Mouse (Mus musculus) embryo, embryonic 10 days (tissue): ENCODE data around the gene Kcnh5.

Experiments used
- DNase-seq: peaks from one replicate; pipeline ENCODE4 v3.0.0-alpha.2; 2015; ENCODE audit warnings: low spot score

Kcnh5 gene

GRCm38 (mm10) chr12:75176691-75177645 lies at the start of gene Kcnh5:
Gene Kcnh5 (minus strand): TSS chr12:75177332.
- peak; percentile 86 for DNase-seq

- no peak for DNase-seq
Measured at GRCm38 (mm10) chr12:75223966-75224365, 46.8 kb upstream of the Kcnh5 start.

GRCm38 (mm10) chr12:75189413-75189812 lies 12.3 kb upstream of the Kcnh5 start:
- DNase-seq: no peak

- no peak for DNase-seq
Measured at GRCm38 (mm10) chr12:75182646-75183045, 5.5 kb upstream of the Kcnh5 start.

GRCm38 (mm10) chr12:75179491-75179890 lies 2.4 kb upstream of the Kcnh5 start:
- DNase-seq: peak; percentile 3

- peak; percentile 7 for DNase-seq
Measured at GRCm38 (mm10) chr12:75177646-75178030, 506 bp upstream of the Kcnh5 start.

- no peak for DNase-seq
Measured at GRCm38 (mm10) chr12:75175931-75176565, 1.1 kb downstream of the Kcnh5 start.

GRCm38 (mm10) chr12:75170970-75171369 lies 6.2 kb downstream of the Kcnh5 start:
- peak; percentile 59 for DNase-seq

GRCm38 (mm10) chr12:75153076-75153568 lies 24.0 kb downstream of the Kcnh5 start:
- no peak for DNase-seq

- no peak for DNase-seq
Measured at GRCm38 (mm10) chr12:75139792-75140191, 37.3 kb downstream of the Kcnh5 start.

GRCm38 (mm10) chr12:75091921-75092320 lies 85.2 kb downstream of the Kcnh5 start:
- DNase-seq: no peak

GRCm38 (mm10) chr12:75090957-75091356 lies 86.2 kb downstream of the Kcnh5 start:
- no peak for DNase-seq

- DNase-seq: no peak
Measured at GRCm38 (mm10) chr12:75077175-75077574, 100.0 kb downstream of the Kcnh5 start.

- no peak for DNase-seq
Measured at GRCm38 (mm10) chr12:75071043-75071442, 106.1 kb downstream of the Kcnh5 start.

- no peak for DNase-seq
Measured at GRCm38 (mm10) chr12:75062571-75062970, 114.6 kb downstream of the Kcnh5 start.

GRCm38 (mm10) chr12:75061731-75062130 lies 115.4 kb downstream of the Kcnh5 start:
- DNase-seq: no peak

GRCm38 (mm10) chr12:75053731-75054130 lies 123.4 kb downstream of the Kcnh5 start:
- DNase-seq: no peak

- DNase-seq: no peak
Measured at GRCm38 (mm10) chr12:75036694-75037093, 140.4 kb downstream of the Kcnh5 start.

GRCm38 (mm10) chr12:75031970-75032864 lies 144.9 kb downstream of the Kcnh5 start:
- DNase-seq: no peak

- DNase-seq: no peak
Measured at GRCm38 (mm10) chr12:74971187-74971586, 205.9 kb downstream of the Kcnh5 start.

GRCm38 (mm10) chr12:74969420-74969819 lies 207.7 kb downstream of the Kcnh5 start:
- no peak for DNase-seq

GRCm38 (mm10) chr12:74966266-74966665 lies 210.9 kb downstream of the Kcnh5 start:
- DNase-seq: no peak
